Mouse (Mus musculus): ENCODE results near the gene Csf2ra. TPM values are rescaled to one million over a fixed set of nuclear protein-coding genes. Genes with fewer than 3 reads are reported as not detected.
"Not testable (repeated sequence)": the region's sequence is repeated elsewhere in the genome, so short reads cannot be mapped to it uniquely, and the experiment has no call there.

The Csf2ra gene
- total RNA-seq, 2 experiments from 2014 or later = 38.3 to 38.6 TPM

DNA sequence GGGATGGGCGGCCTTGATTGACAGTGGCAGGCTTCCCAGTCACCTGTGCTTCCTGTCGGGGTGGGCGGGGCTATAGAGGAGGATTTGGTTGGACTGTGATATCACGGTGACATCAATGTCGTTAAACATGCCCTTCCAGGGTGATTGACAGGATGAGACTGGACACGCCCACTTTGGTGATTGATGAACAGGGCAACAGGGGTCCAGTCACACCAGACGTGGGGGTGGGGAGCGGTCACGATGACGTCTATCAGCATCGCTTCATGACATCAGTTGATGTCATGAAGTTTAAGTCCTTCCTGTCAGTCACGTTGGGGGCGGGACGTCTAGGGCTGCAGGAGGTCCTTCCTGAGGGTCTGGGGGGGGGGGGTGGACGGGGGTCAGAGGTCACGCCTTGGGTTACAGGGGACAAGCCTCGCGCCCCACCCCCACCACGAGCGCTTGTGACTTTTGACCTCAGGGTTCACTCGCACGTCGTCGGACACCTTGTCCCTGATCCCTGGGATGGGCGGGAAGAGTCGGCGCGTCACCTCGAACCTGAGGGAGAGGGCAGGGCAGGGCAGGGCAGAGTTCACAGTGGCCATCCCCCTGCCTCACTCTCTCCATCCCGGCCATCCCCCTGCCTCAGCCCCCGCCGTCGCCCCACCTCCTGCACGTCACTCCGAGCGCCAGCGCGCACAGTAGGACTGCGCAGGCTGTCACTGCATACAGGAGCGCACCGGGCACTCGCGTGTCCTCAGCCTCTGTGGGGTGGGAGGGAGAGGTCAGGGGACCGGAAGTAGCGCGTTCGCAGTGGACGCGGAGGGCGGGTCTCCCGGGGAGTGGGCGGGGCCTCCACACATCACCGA is 3.3 kb downstream of the Csf2ra start:
- DNase-seq = no peak

GRCm38 (mm10) chr19:61223706-61224328 is 4.4 kb downstream of the Csf2ra start:
- no peak for DNase-seq

DNA sequence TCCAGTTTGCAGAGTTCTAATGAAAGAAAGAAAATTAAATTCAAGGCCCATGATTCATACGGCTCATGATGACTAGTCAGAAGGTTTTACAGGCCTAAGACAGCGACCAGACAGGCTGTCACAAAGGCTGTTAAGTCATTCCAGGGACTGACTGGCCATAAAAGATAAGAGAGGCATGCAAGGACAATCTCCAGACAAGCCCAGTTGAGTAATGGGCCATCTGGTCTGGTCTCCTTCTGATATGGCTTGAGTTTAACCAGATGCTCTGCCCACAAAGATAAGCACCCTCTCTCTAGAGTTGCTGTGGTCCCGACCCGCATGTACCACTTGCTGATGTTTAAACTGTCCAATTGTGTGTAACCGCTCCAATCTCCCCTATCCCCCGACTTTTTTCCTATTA is 20.7 kb downstream of the Csf2ra start:
- DNase-seq = not testable (repeated sequence)

DNA sequence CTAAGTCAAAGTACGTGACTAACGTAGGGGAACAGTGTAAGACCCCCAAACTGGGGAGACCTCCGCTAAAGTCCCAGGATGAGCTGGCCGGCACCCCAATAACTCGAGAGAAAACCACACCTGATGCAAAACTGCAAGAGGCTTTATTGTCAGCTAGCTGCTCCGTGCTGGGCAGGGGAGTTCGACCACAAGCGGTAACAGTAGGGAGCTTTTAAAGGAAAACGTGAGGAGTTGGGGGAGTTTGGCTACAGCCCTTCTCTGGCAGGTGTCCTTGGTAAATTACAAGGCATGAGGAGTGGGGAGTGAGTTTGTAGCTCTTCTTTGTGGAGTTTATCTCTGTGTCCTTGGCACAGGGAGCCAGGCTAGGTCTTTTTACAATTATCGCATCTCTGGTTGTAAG is 28.4 kb downstream of the Csf2ra start:
- peak; percentile 24 to 26 for DNase-seq

GRCm38 (mm10) chr19:61199316-61199715 is 28.9 kb downstream of the Csf2ra start:
- peak; percentile 80 to 83 for DNase-seq

DNA sequence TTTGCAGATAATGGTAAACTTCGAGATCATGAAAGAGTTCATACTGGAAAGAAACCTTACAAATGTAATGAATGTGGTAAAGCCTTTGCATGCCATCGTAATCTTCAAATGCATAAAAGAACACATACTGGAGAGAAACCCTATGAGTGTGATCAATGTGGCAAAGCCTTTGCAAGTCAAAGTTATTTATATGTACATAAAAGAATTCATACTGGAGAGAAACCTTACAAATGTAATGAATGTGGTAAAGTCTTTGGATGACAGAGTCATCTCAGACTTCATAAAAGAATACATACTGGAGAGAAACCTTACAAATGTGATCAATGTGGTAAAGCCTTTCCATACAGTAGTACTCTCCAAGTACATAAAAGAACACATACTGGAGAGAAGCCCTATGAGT is 44.6 kb downstream of the Csf2ra start, which contains the start of gene Gm6020:
Gm6020 (plus strand) TSS at position 301 of the 400 bp plus-strand sequence.
- not testable (repeated sequence) for DNase-seq

DNA sequence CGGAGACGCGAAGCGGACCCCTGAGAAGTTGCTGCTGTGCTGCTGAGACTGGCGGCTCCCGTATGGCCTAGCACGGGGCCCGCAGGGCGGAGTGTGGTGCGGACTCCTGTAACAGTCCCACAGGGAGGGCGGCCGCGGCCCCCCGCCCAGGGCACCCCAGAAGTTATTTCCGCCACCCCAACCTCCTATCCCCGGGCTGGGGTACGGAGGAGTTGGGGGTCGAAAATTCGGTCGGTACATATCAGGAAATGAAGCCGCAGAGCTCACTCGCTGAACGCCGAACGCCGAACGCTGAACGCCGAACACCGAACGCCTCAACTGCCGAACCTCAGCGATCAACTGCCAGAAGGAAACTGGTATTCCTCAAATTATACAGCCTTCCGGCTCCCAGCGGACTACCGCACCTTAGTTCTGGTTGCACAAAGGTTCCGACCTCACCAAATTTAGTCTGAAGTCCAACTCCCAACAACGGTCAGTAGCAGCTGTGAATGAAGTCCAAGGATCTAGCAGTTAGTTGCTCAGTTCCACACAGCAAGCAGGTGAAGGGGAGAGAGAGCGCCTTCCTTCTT is 52.4 kb downstream of the Csf2ra start, which contains the start of gene Gm7102:
Gm7102 (minus strand) TSS at position 554 of the 569 bp plus-strand sequence.
- DNase-seq = no peak

Other genes with a start within 250 kb of the Csf2ra start
- 10 to 100 TPM; 54.5 to 58.5 TPM for gene Zfp950, start 87.6 kb downstream of the Csf2ra start, total RNA-seq (2021)
- gene Gm7102, start 52.1 kb downstream of the Csf2ra start, total RNA-seq (2021) = not detected
- gene Gm6020, start 44.5 kb downstream of the Csf2ra start, total RNA-seq (2021) = not detected
- gene Gm21060, start 68.6 kb upstream of the Csf2ra start, total RNA-seq (2021) = not detected